Mouse (Mus musculus) adrenal gland, postnatal 4 days (tissue): ENCODE results near the gene Btbd9. TPM values are rescaled to one million over a fixed set of nuclear protein-coding genes. Genes with fewer than 3 reads are reported as not detected.

Source experiments
- DNase-seq, 2 experiments: peaks; one replicate each; pipeline ENCODE4 v3.0.0; 2021 to 2022; ENCODE audit warnings: low spot score in 2 of 2, mixed read lengths in 2 of 2
- total RNA-seq, 2 experiments: library from RNA; stranded (reverse); gene quantifications; 2 replicates each; pipeline ENCODE4 v1.2.3; 2021

Btbd9 gene
- total RNA-seq, 2 experiments from 2014 or later, result 40.4 to 41.5 TPM

DNA sequence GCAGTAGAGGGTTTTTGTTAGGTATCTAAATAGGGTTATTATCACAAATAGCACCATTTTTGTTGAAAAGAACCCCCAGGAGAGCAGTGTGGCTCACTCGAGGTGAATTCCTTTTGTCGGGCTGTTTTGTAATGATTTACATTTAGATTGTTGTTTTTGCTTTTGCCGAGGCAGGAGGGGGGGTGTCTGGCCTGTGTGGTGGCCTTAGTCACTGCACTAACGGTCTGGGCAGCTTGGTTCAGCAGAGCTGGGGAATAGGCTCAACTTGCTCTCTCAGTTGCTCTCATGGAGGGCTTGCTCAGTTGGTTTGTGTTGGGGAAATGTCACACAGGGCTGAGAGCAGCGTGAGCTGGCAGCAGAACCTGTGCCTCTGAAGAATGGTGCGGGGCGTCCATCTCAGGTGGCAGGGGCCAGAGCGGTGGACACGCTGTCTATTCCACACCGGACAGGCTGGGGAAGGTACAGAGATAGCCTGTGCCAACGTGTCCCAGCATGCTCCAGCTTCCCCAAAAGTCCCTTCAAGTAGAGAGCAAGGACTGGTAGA, 385.1 kb downstream of the Btbd9 start:
- DNase-seq, result no peak

DNA sequence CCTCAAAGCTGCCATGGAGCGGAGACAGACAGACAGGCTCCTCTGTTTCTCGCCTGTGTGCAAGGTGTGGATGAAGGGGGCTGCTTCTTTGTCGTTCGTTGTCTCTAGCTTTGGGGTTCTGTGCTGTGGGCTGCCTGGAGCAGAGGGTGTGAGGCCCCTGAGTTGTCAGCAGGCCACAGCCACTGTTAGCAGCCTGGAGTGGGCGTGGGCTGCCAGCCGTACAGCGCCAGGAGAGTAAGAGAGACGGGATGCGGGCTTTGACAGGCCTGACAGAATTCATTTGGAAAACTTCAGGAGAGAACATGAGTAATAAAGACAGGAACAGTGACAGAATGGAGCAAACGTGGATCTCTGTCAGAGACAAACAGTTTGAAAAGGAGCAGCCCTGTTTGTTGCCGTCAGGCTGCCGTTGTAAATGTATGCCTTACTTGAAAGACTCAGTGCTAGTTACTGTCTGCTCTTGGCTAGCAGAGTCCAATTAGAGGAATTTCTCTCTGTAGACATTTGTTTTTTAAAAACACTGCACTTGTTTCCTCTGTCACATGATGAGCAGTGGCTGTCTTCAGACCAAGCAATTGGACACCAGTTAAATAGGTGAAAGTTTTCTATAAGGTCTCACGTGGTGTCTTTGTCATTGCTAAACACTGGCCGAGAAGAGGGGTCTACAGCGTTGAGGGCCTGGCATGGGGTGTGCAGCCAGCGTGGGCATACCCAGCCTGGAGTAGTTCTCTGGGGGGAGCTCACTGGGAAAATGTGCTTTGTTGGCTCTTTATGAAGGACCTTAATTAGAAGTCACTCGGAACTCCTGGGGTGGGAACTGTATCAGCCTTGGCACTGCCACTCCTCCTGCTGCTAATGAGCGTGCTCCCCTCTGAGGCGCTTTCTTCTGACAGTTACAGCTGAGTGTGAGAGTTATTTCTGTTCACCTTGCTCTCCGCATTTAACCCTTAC, 388.0 kb downstream of the Btbd9 start:
- DNase-seq, result no peak

DNA sequence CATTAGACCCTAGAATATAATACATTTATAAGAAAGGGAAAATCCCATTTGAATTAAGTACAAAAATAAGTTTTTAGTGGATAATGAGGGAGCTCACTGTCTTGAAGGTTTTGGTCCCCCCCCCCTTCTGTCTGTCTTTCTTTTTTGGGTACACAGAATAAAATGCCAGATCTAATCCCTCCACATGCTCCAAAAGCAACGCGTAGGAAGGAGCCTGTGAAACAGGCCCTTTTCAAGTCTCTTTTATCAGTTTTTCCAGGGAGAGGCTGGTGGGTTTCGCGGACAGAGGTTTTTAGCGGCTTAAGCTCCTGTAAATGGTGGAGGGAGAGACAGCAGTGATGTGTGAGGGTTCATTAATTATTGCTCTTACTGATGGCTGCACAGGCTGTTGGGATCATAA, 388.7 kb downstream of the Btbd9 start:
- no peak for DNase-seq

DNA sequence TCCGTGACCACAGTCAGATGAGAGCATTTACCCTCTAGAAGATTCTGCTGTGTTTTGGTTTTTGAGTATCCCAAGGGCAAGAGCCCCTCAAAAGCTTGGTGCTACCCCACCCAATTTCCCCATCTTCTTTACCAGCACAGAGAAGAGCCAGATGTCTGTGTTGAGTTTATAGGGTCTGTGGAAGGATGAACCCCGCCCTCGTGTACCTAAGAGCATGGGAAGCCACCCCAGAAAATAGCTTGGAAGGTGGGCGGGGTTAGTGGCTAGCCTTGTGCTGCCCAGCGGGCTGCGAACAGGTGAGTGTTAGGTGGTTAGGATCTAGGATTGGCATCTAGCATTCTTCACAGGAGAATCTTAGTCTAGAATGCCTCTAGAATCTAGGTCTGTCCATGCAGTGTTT, 389.1 kb downstream of the Btbd9 start:
- DNase-seq, result no peak

DNA sequence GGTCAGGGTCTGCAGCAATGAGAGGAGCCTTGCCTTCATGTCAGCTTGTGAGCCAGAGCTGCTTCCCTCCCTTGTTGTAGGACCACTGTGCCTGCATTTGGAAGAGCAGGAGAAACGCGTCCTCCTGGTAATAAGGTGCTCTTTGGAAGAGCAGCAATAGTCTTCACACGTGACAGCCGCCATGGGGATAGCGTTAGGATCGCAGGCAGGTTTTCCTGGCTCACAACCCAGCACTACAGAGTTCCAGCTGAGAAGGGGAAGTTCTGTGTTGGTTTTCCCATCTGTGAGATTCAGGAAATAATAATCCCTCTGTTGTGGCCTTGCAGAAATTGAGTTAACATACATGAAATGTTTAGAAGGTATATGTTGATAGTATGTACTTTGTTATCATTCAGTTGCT, 392.7 kb downstream of the Btbd9 start:
- DNase-seq, result no peak

DNA sequence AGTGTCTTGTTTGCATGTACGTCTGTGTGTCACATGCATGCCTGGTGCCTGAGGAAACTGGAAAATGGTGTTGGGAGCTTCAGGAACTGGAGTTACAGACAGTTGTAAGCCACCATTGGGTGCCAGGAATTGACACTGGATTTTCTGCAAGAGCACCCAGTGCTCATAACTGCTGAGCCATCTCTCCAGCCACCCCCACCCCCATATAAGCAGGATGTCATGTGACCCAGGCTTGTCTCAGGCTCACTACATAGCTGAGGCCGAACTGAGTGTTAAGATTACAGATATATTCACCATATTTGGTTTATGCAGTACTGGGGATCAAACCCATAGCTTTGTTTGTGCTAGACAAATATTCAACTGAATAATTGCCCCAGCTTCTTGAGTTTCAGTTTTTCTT, 394.2 kb downstream of the Btbd9 start:
- no peak for DNase-seq

DNA sequence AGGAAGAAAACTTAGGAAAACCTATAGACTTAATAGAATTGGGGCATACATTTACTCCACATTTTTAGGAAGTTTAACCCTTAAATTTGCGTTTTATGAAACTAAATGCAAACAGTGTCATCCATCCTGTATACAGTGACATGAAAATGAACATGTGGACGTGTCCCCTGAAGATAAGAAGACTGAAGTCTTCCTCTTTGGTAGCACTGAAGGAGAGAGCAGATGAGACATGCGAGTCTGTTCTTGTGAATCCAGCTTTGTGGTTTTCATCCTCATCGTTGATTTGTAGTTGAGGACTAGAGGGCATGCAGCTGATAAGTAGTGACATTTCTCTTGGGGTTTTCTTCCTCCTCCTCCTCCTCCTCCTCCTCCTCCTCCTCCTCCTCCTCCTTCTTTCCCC, 394.7 kb downstream of the Btbd9 start:
- no peak for DNase-seq

DNA sequence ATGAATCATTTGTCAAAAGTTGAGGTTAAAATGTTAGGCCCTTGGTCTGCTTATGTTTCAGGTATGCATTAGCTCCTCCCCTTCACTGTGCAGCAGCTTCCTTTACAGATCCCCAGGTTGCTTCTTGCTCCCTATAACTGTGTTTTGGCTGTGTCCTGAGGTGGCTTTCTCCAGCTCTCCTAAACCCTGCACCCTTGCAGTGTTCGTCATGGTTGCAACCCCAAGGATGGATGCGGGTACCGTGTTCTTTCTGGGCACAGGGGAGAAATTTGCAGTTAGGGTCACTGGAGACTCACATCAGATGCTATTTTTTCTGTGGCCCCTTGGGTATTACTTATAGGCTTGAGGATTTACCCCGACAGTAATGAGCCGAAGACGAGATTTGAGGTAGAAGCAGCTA, 396.1 kb downstream of the Btbd9 start:
- no peak for DNase-seq

DNA sequence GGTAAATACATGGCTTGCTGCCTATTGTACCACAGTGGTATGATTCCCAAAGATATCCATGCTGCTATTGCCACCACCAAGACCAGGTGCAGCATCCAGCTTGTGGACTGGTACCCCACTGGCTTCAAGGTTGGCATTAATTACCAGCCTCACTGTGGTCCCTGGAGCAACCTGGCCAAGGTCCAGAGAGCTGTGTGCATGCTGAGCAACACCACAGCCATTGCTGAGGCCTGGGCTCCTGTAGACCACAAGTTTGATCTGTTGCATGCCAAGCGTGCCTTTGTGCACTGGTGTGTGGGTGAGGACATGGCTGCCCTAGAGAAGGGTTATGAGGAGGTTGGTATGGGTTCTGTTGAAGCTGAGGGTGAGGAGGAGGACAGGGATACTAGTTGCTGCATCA, 397.9 kb downstream of the Btbd9 start:
- no peak for DNase-seq

DNA sequence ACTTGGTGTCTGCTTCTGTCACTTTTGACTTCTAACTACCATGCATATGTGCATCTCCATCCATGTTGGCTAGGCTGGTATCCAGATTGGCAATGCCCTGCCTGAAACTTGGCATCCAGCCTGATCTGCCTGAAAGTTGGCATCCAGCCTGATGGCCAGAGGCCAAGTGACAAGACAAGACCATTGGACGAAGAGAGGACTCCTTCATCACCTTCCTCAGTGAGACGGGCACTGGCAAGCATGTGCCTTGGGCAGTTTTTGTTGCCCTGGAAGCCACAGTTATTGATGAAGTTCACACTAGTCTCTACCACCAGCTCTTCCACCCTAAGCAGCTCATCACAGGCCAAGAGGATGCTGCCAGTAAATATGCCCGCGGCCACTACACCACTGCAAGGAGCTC, 398.9 kb downstream of the Btbd9 start:
- DNase-seq, result no peak

Other genes starting within 250 kb of the Btbd9 start
- gene Dnah8, start 47.9 kb upstream of the Btbd9 start, total RNA-seq, result 1 to 10 TPM in 1 of 2 experiments, under 1 TPM in 1; 0.62 to 1.3 TPM
- 100 to 1,000 TPM; 121 to 138 TPM for gene Glo1, start 50.4 kb upstream of the Btbd9 start, total RNA-seq